Mouse (Mus musculus) naive thymus-derived CD4-positive, alpha-beta T cell, adult 5 months (primary cell): ENCODE results near the gene Nox4. TPM values are rescaled to one million over a fixed set of nuclear protein-coding genes. Genes with fewer than 3 reads are reported as not detected.

Source experiments
- polyA plus RNA-seq: library from polyadenylated mRNA; unstranded; fragments of 100-300 nt; shearing (Covaris generic); gene quantifications from one replicate; pipeline ENCODE4 v1.2.1, GENCODE M21; 2017

Gene Nox4
- not detected for polyA plus RNA-seq

GRCm38 (mm10) chr7:87245856-87246579, at the start of gene Nox4:
Nox4 (plus strand) TSS chr7:87246096.

Other genes starting within 250 kb of the Nox4 start
- gene Vmn2r79, start 250.0 kb upstream of the Nox4 start, polyA plus RNA-seq: 0.10 TPM
- not detected for gene Tyr, start 247.4 kb downstream of the Nox4 start, polyA plus RNA-seq